Mouse (Mus musculus) urinary bladder, postnatal 4 days (tissue): ENCODE results near the gene Scand1.

Experiments used
- DNase-seq, 2 experiments: peaks; one replicate each; pipeline ENCODE4 v3.0.0; 2021 to 2022; ENCODE audit warnings: low spot score in 2 of 2

Gene Scand1

GRCm38 (mm10) chr2:156307261-156307660, 5.2 kb downstream of the Scand1 start:
- no peak for DNase-seq

GRCm38 (mm10) chr2:156305818-156306217, 6.7 kb downstream of the Scand1 start:
- DNase-seq, result no peak

- DNase-seq, result no peak
Measured at GRCm38 (mm10) chr2:156304351-156304750, 8.2 kb downstream of the Scand1 start.

- DNase-seq, result no peak
Measured at GRCm38 (mm10) chr2:156302063-156302462, 10.4 kb downstream of the Scand1 start.

- DNase-seq, result no peak
Measured at GRCm38 (mm10) chr2:156298458-156298857, 14.0 kb downstream of the Scand1 start.

- DNase-seq, result no peak
Measured at GRCm38 (mm10) chr2:156297653-156298052, 14.9 kb downstream of the Scand1 start.

- no peak for DNase-seq
Measured at GRCm38 (mm10) chr2:156296190-156296589, 16.3 kb downstream of the Scand1 start.

- no peak for DNase-seq
Measured at GRCm38 (mm10) chr2:156295601-156296063, 16.9 kb downstream of the Scand1 start.

- DNase-seq, result no peak
Measured at GRCm38 (mm10) chr2:156291998-156292397, 20.5 kb downstream of the Scand1 start.

- DNase-seq, result no peak
Measured at GRCm38 (mm10) chr2:156289552-156290160, 22.8 kb downstream of the Scand1 start.

- no peak for DNase-seq
Measured at GRCm38 (mm10) chr2:156288222-156288621, 24.3 kb downstream of the Scand1 start.

GRCm38 (mm10) chr2:156286733-156287132, 25.8 kb downstream of the Scand1 start:
- DNase-seq, result no peak

- no peak for DNase-seq
Measured at GRCm38 (mm10) chr2:156285161-156285560, 27.3 kb downstream of the Scand1 start.

- no peak for DNase-seq
Measured at GRCm38 (mm10) chr2:156281227-156281626, 31.3 kb downstream of the Scand1 start.

- DNase-seq, result peak; percentile 72
Measured at GRCm38 (mm10) chr2:156278226-156279017, 34.1 kb downstream of the Scand1 start.

- no peak for DNase-seq
Measured at GRCm38 (mm10) chr2:156272553-156272952, 40.0 kb downstream of the Scand1 start.

GRCm38 (mm10) chr2:156267636-156268035, 44.9 kb downstream of the Scand1 start:
- DNase-seq, result no peak

- no peak for DNase-seq
Measured at GRCm38 (mm10) chr2:156263204-156263893, 49.2 kb downstream of the Scand1 start.
